Mouse (Mus musculus) embryo, embryonic 9.5 days (tissue): ENCODE measurements around the gene Fam171a1.

Experiments used
- DNase-seq: peaks from one replicate; pipeline ENCODE4 v3.0.0-alpha.2; 2017; ENCODE audit errors: extremely low spot score

The Fam171a1 gene

DNA sequence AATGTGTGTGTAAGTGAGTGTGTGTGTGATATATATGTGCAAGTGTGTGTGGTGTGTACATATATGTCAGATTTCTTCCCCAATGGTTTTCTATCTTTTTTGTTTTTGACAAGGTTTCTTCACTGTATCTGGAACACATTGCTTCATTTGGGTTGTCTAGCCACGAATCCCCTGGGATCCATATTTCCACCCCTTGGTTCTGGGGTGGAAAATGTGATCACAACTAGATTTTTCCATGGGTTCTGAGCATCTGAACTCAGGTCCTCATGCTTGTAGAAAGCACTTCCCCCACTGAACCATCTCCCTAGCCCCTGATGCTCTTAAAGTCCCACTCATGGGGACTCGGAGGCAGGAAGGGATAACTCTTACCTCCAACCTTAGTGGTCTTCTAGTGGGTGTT, 159.3 kb downstream of the Fam171a1 start:
- no peak for DNase-seq

DNA sequence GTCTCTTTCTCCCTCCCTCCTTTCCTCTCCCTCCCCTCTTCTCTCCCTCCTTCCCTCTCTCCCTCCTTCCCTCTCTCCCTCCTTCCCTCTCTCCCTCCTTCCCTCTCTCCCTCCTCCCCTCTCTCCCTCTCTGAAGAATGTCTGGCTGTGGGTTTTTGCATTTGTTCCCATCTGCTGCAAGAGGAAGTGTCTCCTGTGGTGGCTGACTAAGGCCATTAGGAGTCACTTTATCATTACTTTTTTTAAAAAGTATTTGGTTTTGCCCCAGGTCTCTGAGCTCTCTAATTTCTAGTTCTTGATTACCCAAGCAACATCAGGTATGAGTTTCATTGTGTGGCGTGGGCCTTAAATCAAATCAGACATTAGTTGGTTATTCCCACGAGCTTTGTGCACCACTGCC, 162.1 kb downstream of the Fam171a1 start:
- no peak for DNase-seq
